Mouse (Mus musculus): Measurements from ENCODE around the gene Gpx7.
A peak's percentile ranks its signal among the peaks of the same experiment; 100 is the strongest.

The Gpx7 gene

GRCm38 (mm10) chr4:108406861-108407401, at the start of gene Gpx7:
TSS of gene Gpx7 (minus strand) at chr4:108406961.
- DNase-seq, result no peak

GRCm38 (mm10) chr4:108456028-108456427, 49.3 kb upstream of the Gpx7 start:
- no peak for DNase-seq

- no peak for DNase-seq
These were observed 41.3 kb upstream of the Gpx7 start for GRCm38 (mm10) chr4:108448091-108448490.

- peak; percentile 71 to 77 for DNase-seq
These were observed 31.5 kb upstream of the Gpx7 start for GRCm38 (mm10) chr4:108438082-108438840.

GRCm38 (mm10) chr4:108436225-108436624, 29.5 kb upstream of the Gpx7 start:
- no peak for DNase-seq

GRCm38 (mm10) chr4:108435646-108436045, 28.9 kb upstream of the Gpx7 start:
- no peak for DNase-seq

- no peak for DNase-seq
These were observed 28.0 kb upstream of the Gpx7 start for GRCm38 (mm10) chr4:108434781-108435180.

GRCm38 (mm10) chr4:108434221-108434620, 27.5 kb upstream of the Gpx7 start:
- DNase-seq, result no peak

- DNase-seq, result no peak
These were observed 26.6 kb upstream of the Gpx7 start for GRCm38 (mm10) chr4:108433341-108433740.

- no peak for DNase-seq
These were observed 24.8 kb upstream of the Gpx7 start for GRCm38 (mm10) chr4:108431561-108431936.

- DNase-seq, result no peak
These were observed 24.1 kb upstream of the Gpx7 start for GRCm38 (mm10) chr4:108430656-108431560.

GRCm38 (mm10) chr4:108428341-108428721, 21.6 kb upstream of the Gpx7 start:
- no peak for DNase-seq

GRCm38 (mm10) chr4:108427719-108428340, 21.1 kb upstream of the Gpx7 start:
- no peak for DNase-seq

- no peak for DNase-seq
These were observed 17.8 kb upstream of the Gpx7 start for GRCm38 (mm10) chr4:108424587-108424986.

- no peak for DNase-seq
These were observed 860 bp upstream of the Gpx7 start for GRCm38 (mm10) chr4:108407621-108408020.

GRCm38 (mm10) chr4:108406138-108406860, 462 bp downstream of the Gpx7 start:
- peak; percentile 75 to 78 for DNase-seq

- DNase-seq, result no peak
These were observed 1.0 kb downstream of the Gpx7 start for GRCm38 (mm10) chr4:108405766-108406137.

GRCm38 (mm10) chr4:108403861-108404635, 2.7 kb downstream of the Gpx7 start:
- DNase-seq, result no peak

- DNase-seq, result no peak
These were observed 6.4 kb downstream of the Gpx7 start for GRCm38 (mm10) chr4:108400395-108400794.

- no peak for DNase-seq
These were observed 12.5 kb downstream of the Gpx7 start for GRCm38 (mm10) chr4:108394236-108394635.

GRCm38 (mm10) chr4:108392558-108392957, 14.2 kb downstream of the Gpx7 start:
- DNase-seq, result no peak

GRCm38 (mm10) chr4:108391124-108391523, 15.6 kb downstream of the Gpx7 start:
- no peak for DNase-seq
